Mouse (Mus musculus) E14TG2a.4 (cell line): ENCODE measurements around the gene Ttll5.

Experiments
- CTCF ChIP-seq: conservative IDR thresholded peaks from 2 replicates; pipeline ENCODE4 v1.5.1; 2014; ENCODE audit warnings: low read length
- POU5F1 ChIP-seq: IDR thresholded peaks from 2 replicates; pipeline ENCODE4 v1.6.1; 2014; ENCODE audit warnings: low read length, borderline replicate concordance

- TF ChIP-seq CTCF (no peak), POU5F1 (no peak)
Observed at GRCm38 (mm10) chr12:86102686-86103085, 278.2 kb downstream of the Ttll5 start.
